Mouse (Mus musculus) T-helper 17 cell (primary cell): ENCODE data around the gene Rnf10.

Experiments used
- in situ Hi-C, 2 experiments: fragments of 300-600 bp; cut with MboI, MseI; formaldehyde crosslinking; loops; 1 replicate in 1 of 2; 2 replicates in 1 of 2; pipeline ENCODE4 v1.15.1; 2025; ENCODE audit warnings: high pct_unique_total_duplicates in 2 of 2

The Rnf10 gene

GRCm38 (mm10) chr5:115272812-115273548 is at the start of gene Rnf10:
Gene Rnf10 (minus strand): TSS chr5:115272898.
- in situ Hi-C loops, result no loop called here

GRCm38 (mm10) chr5:115319004-115319940 is 46.6 kb upstream of the Rnf10 start:
- in situ Hi-C loops, result no loop called here

- in situ Hi-C loops, result no loop called here
These were observed 45.1 kb upstream of the Rnf10 start for GRCm38 (mm10) chr5:115317645-115318328.

GRCm38 (mm10) chr5:115316968-115317644 is 44.4 kb upstream of the Rnf10 start:
- in situ Hi-C loops, result no loop called here

- in situ Hi-C loops, result no loop called here
These were observed 40.9 kb upstream of the Rnf10 start for GRCm38 (mm10) chr5:115313668-115313943.

GRCm38 (mm10) chr5:115312816-115313667 is 40.3 kb upstream of the Rnf10 start:
- in situ Hi-C loops, result no loop called here

GRCm38 (mm10) chr5:115312354-115312753 is 39.7 kb upstream of the Rnf10 start:
- in situ Hi-C loops, result no loop called here

- in situ Hi-C loops, result loop anchor here in 1 of 2 experiments (5.0 kb wide), 1 partner anchor 35 kb away; no protein-coding TSS in a partner anchor
These were observed 29.5 kb upstream of the Rnf10 start for GRCm38 (mm10) chr5:115302190-115302589.

- in situ Hi-C loops, result loop anchor here in 1 of 2 experiments (5.0 kb wide), 1 partner anchor 36 kb away; no protein-coding TSS in a partner anchor
These were observed 28.9 kb upstream of the Rnf10 start for GRCm38 (mm10) chr5:115301615-115302014.

GRCm38 (mm10) chr5:115300792-115301614 is 28.3 kb upstream of the Rnf10 start, which contains the start of gene Dynll1:
Gene Dynll1 (minus strand): TSS chr5:115300999.
- in situ Hi-C loops, result loop anchor here in 1 of 2 experiments (5.0 kb wide), 1 partner anchor 36 kb away; no protein-coding TSS in a partner anchor

- in situ Hi-C loops, result loop anchor here in 1 of 2 experiments (5.0 kb wide), 1 partner anchor 37 kb away; no protein-coding TSS in a partner anchor
These were observed 27.5 kb upstream of the Rnf10 start for GRCm38 (mm10) chr5:115300035-115300744.

- in situ Hi-C loops, result no loop called here
These were observed 23.6 kb upstream of the Rnf10 start for GRCm38 (mm10) chr5:115296347-115296746.

GRCm38 (mm10) chr5:115294173-115294572 is 21.5 kb upstream of the Rnf10 start:
- in situ Hi-C loops, result no loop called here

- in situ Hi-C loops, result loop anchor here in 1 of 2 experiments (5.0 kb wide), 1 partner anchor 63 kb away; the partner anchor contains the start of gene Cox6a1
These were observed 12.0 kb upstream of the Rnf10 start for GRCm38 (mm10) chr5:115284735-115285134.

- in situ Hi-C loops, result loop anchor here in 1 of 2 experiments (5.0 kb wide), 1 partner anchor 67 kb away; the partner anchor contains the start of gene Cox6a1
These were observed 7.5 kb upstream of the Rnf10 start for GRCm38 (mm10) chr5:115280050-115280687.

GRCm38 (mm10) chr5:115279226-115280049 is 6.7 kb upstream of the Rnf10 start, which contains the start of gene Coq5:
Gene Coq5 (plus strand): TSS chr5:115279666.
- in situ Hi-C loops, result loop anchor here in 1 of 2 experiments (5.0 kb wide), 1 partner anchor 68 kb away; the partner anchor contains the start of gene Cox6a1

GRCm38 (mm10) chr5:115278785-115279184 is 6.1 kb upstream of the Rnf10 start:
- in situ Hi-C loops, result no loop called here
